Mouse (Mus musculus): ENCODE results near the gene Cntnap5b.
"Not testable (repeated sequence)": the region's sequence is repeated elsewhere in the genome, so short reads cannot be mapped to it uniquely, and the experiment has no call there.

The Cntnap5b gene

GRCm38 (mm10) chr1:99772614-99773013 lies at the start of gene Cntnap5b:
Cntnap5b (plus strand) TSS chr1:99772765.
- no peak for DNase-seq (ENCODE audit: low read depth, low spot score)

- DNase-seq (ENCODE audit: low read depth, low spot score), result no peak
These were observed 12.6 kb upstream of the Cntnap5b start for GRCm38 (mm10) chr1:99759996-99760395.

GRCm38 (mm10) chr1:99772183-99772582 lies 382 bp upstream of the Cntnap5b start:
- DNase-seq (ENCODE audit: low read depth, low spot score), result peak; percentile 90

GRCm38 (mm10) chr1:99774144-99774543 lies 1.6 kb downstream of the Cntnap5b start:
- peak; percentile 73 for DNase-seq (ENCODE audit: low read depth, low spot score)

GRCm38 (mm10) chr1:99813334-99814110 lies 41.0 kb downstream of the Cntnap5b start:
- DNase-seq (ENCODE audit: low read depth, low spot score), result no peak

- no peak for DNase-seq (ENCODE audit: low read depth, low spot score)
These were observed 99.8 kb downstream of the Cntnap5b start for GRCm38 (mm10) chr1:99872344-99872743.

- DNase-seq (ENCODE audit: low read depth, low spot score), result peak; percentile 14
These were observed 135.2 kb downstream of the Cntnap5b start for GRCm38 (mm10) chr1:99907774-99908173.

- DNase-seq (ENCODE audit: low read depth, low spot score), result no peak
These were observed 170.9 kb downstream of the Cntnap5b start for GRCm38 (mm10) chr1:99943515-99943914.

GRCm38 (mm10) chr1:99959428-99959987 lies 186.9 kb downstream of the Cntnap5b start:
- no peak for DNase-seq (ENCODE audit: low read depth, low spot score)

GRCm38 (mm10) chr1:99967300-99968089 lies 194.9 kb downstream of the Cntnap5b start:
- DNase-seq (ENCODE audit: low read depth, low spot score), result no peak

GRCm38 (mm10) chr1:99970184-99971086 lies 197.9 kb downstream of the Cntnap5b start:
- DNase-seq (ENCODE audit: low read depth, low spot score), result peak; percentile 43

GRCm38 (mm10) chr1:100001226-100001625 lies 228.7 kb downstream of the Cntnap5b start:
- DNase-seq (ENCODE audit: low read depth, low spot score), result not testable (repeated sequence)

- no peak for DNase-seq (ENCODE audit: low read depth, low spot score)
These were observed 233.6 kb downstream of the Cntnap5b start for GRCm38 (mm10) chr1:100006021-100006745.

- DNase-seq (ENCODE audit: low read depth, low spot score), result no peak
These were observed 269.2 kb downstream of the Cntnap5b start for GRCm38 (mm10) chr1:100041808-100042207.

GRCm38 (mm10) chr1:100079812-100080211 lies 307.2 kb downstream of the Cntnap5b start:
- DNase-seq (ENCODE audit: low read depth, low spot score), result no peak

- no peak for DNase-seq (ENCODE audit: low read depth, low spot score)
These were observed 328.0 kb downstream of the Cntnap5b start for GRCm38 (mm10) chr1:100100516-100100915.

GRCm38 (mm10) chr1:100101017-100101416 lies 328.5 kb downstream of the Cntnap5b start:
- no peak for DNase-seq (ENCODE audit: low read depth, low spot score)

GRCm38 (mm10) chr1:100104343-100104742 lies 331.8 kb downstream of the Cntnap5b start:
- DNase-seq (ENCODE audit: low read depth, low spot score), result no peak

GRCm38 (mm10) chr1:100122410-100122935 lies 349.9 kb downstream of the Cntnap5b start:
- no peak for DNase-seq (ENCODE audit: low read depth, low spot score)

- DNase-seq (ENCODE audit: low read depth, low spot score), result no peak
These were observed 391.2 kb downstream of the Cntnap5b start for GRCm38 (mm10) chr1:100163588-100164357.

Data from ES-CJ7 (cell line).